Mouse (Mus musculus) C2C12 (cell line): Measurements from ENCODE around the gene Krt7. TPM values are rescaled to one million over a fixed set of nuclear protein-coding genes. Genes with fewer than 3 reads are reported as not detected.

Experiments used
- H3K27me3 ChIP-seq: one replicate; pipeline ENCODE4 v1.6.1; 2011; ENCODE audit not compliant: control insufficient read depth, insufficient read depth, insufficient read length
- H3K36me3 ChIP-seq: one replicate; pipeline ENCODE4 v1.6.1; 2011; ENCODE audit not compliant: control insufficient read depth, insufficient read depth
- H3K4me3 ChIP-seq: one replicate; pipeline ENCODE4 v1.5.1; 2011; ENCODE audit warnings: mild to moderate bottlenecking, control low read depth; ENCODE audit not compliant: poor library complexity, insufficient read depth, severe bottlenecking
- H3K79me2 ChIP-seq: one replicate; pipeline ENCODE4 v1.6.1; 2011; ENCODE audit not compliant: control insufficient read depth, insufficient read depth
- H3K79me3 ChIP-seq: one replicate; pipeline ENCODE4 v1.6.1; 2011; ENCODE audit warnings: low read depth, control low read depth
- H3ac ChIP-seq: one replicate; pipeline ENCODE3; 2011; ENCODE audit warnings: low read depth; ENCODE audit not compliant: control insufficient read depth, insufficient read length
- CEBPB ChIP-seq: IDR thresholded peaks from one replicate; pipeline ENCODE4 v1.6.1; 2011; ENCODE audit warnings: low read depth, mild to moderate bottlenecking, control low read depth, moderate library complexity
- CTCF ChIP-seq: IDR thresholded peaks from one replicate; pipeline ENCODE4 v1.5.1; 2011; ENCODE audit not compliant: control insufficient read depth, insufficient read depth, insufficient read length
- FOSL1 ChIP-seq: IDR thresholded peaks from one replicate; pipeline ENCODE4 v1.8.0; 2011; ENCODE audit warnings: mild to moderate bottlenecking, low read length; ENCODE audit not compliant: poor library complexity, insufficient read depth, severe bottlenecking
- MAX ChIP-seq: IDR thresholded peaks from one replicate; pipeline ENCODE4 v1.6.1; 2011; ENCODE audit warnings: mild to moderate bottlenecking, control low read depth
- MYOD1 ChIP-seq: IDR thresholded peaks from one replicate; pipeline ENCODE4 v1.6.1; 2011; ENCODE audit warnings: low read depth; ENCODE audit not compliant: control insufficient read depth, insufficient read length
- MYOG ChIP-seq: IDR thresholded peaks from one replicate; pipeline ENCODE4 v1.6.1; 2011; ENCODE audit not compliant: control insufficient read depth, insufficient read length; ENCODE audit errors: extremely low read depth
- USF1 ChIP-seq: IDR thresholded peaks from one replicate; pipeline ENCODE4 v1.6.1; 2011; ENCODE audit warnings: low read depth, mild to moderate bottlenecking, control low read depth, moderate library complexity
- long read RNA-seq, 2 experiments: library from polyadenylated mRNA; unstranded; transcript quantifications; one replicate each; pipeline ENCODE4 v2.0.0; 2019 to 2020
- polyA plus RNA-seq: library from polyadenylated mRNA; unstranded; fragments of >200 nt; fragmentation: generic; extraction: Trizol; gene quantifications from one replicate; pipeline ENCODE4 v1.2.1, GENCODE M21; 2012; ENCODE audit warnings: missing spikeins

Gene Krt7
- 0.04 TPM for polyA plus RNA-seq
- long read RNA-seq, experiment 1, partial matches to known transcripts = 1 of 1 reads
- long read RNA-seq, experiment 1, other reads (novel, unspliced or antisense) = 0 of 1 reads
- long read RNA-seq, experiment 2, partial matches to known transcripts = 0 of 1 reads
- long read RNA-seq, experiment 2, other reads (novel, unspliced or antisense) = 1 of 1 reads

- Histone ChIP-seq H3K4me3 (no peak within 1 kb of the TSS), H3K27me3 (peaks cover 66% of the 10 kb centered on the region), H3K79me3 (no peaks in the 10 kb centered on the region), H3K36me3 (no peaks in the 10 kb centered on the region), H3ac (no peak within 1 kb of the TSS), H3K79me2 (no peaks in the 10 kb centered on the region)
- no peak for TF ChIP-seq CTCF
- no peak for TF ChIP-seq FOSL1
- TF ChIP-seq USF1 = no peak
- no peak for TF ChIP-seq MAX
Observed at GRCm38 (mm10) chr15:101410775-101411174, at the start of gene Krt7. TSS of gene Krt7 (plus strand) at chr15:101411043.

- no peak overlapping the region for H3ac ChIP-seq
Observed at GRCm38 (mm10) chr15:101362393-101363010, 48.3 kb upstream of the Krt7 start.

GRCm38 (mm10) chr15:101363933-101364332 is 46.9 kb upstream of the Krt7 start:
- Histone ChIP-seq H3K27me3 (no peaks in the 10 kb centered on the region), H3K36me3 (peaks cover 35% of the 10 kb centered on the region), H3K4me3 (no peak overlapping the region), H3ac (no peak overlapping the region), H3K79me2 (no peaks in the 10 kb centered on the region), H3K79me3 (no peaks in the 10 kb centered on the region)
- TF ChIP-seq CTCF = no peak
- TF ChIP-seq MYOG = no peak
- no peak for TF ChIP-seq USF1
- TF ChIP-seq FOSL1 = no peak
- TF ChIP-seq MAX = no peak
- no peak for TF ChIP-seq CEBPB
- TF ChIP-seq MYOD1 = no peak

More at GRCm38 (mm10) chr15:101362393-101363010, 48.3 kb upstream of the Krt7 start:
- Histone ChIP-seq H3K79me3 (no peaks in the 10 kb centered on the region), H3K4me3 (no peak overlapping the region), H3K27me3 (no peaks in the 10 kb centered on the region), H3K36me3 (peaks cover 50% of the 10 kb centered on the region), H3K79me2 (no peaks in the 10 kb centered on the region)
- no peak for TF ChIP-seq CEBPB
- no peak for TF ChIP-seq MYOD1
- TF ChIP-seq MYOG = no peak
- no peak for TF ChIP-seq MAX
- TF ChIP-seq USF1 = no peak
- TF ChIP-seq FOSL1 = no peak
- no peak for TF ChIP-seq CTCF

GRCm38 (mm10) chr15:101364425-101364824 is 46.4 kb upstream of the Krt7 start:
- Histone ChIP-seq H3K36me3 (peaks cover 35% of the 10 kb centered on the region), H3K4me3 (no peak overlapping the region), H3ac (no peak overlapping the region), H3K79me2 (no peaks in the 10 kb centered on the region), H3K79me3 (no peaks in the 10 kb centered on the region), H3K27me3 (no peaks in the 10 kb centered on the region)
- TF ChIP-seq FOSL1 (no peak), MAX (no peak), CTCF (no peak), USF1 (no peak), MYOG (no peak), CEBPB (no peak), MYOD1 (no peak)

- peaks cover 29% of the 10 kb centered on the region for H3K36me3 ChIP-seq
- TF ChIP-seq MYOG (no peak), CTCF (no peak), CEBPB (no peak), FOSL1 (no peak), MYOD1 (no peak), MAX (no peak), USF1 (no peak)
- H3K79me3 ChIP-seq = no peaks in the 10 kb centered on the region
- H3K4me3 ChIP-seq = no peak overlapping the region
- H3ac ChIP-seq = no peak overlapping the region
- H3K79me2 ChIP-seq = no peaks in the 10 kb centered on the region
- H3K27me3 ChIP-seq = no peaks in the 10 kb centered on the region
Observed at GRCm38 (mm10) chr15:101364891-101365671, 45.8 kb upstream of the Krt7 start.
